Mouse (Mus musculus): ENCODE results near the gene Wnt7a.

GRCm38 (mm10) chr6:91362756-91363155 is 48.4 kb downstream of the Wnt7a start:
- TF ChIP-seq CTCF (conservative IDR thresholded peaks at IDR 0.05; ENCODE audit: insufficient read depth, insufficient read length, low read depth, low read length) (no peak), POLR2A (IDR thresholded peaks at IDR 0.05; ENCODE audit: low read depth, low read length) (no peak)

All from kidney, adult 2 months (tissue).